In the genomic region with DNA sequence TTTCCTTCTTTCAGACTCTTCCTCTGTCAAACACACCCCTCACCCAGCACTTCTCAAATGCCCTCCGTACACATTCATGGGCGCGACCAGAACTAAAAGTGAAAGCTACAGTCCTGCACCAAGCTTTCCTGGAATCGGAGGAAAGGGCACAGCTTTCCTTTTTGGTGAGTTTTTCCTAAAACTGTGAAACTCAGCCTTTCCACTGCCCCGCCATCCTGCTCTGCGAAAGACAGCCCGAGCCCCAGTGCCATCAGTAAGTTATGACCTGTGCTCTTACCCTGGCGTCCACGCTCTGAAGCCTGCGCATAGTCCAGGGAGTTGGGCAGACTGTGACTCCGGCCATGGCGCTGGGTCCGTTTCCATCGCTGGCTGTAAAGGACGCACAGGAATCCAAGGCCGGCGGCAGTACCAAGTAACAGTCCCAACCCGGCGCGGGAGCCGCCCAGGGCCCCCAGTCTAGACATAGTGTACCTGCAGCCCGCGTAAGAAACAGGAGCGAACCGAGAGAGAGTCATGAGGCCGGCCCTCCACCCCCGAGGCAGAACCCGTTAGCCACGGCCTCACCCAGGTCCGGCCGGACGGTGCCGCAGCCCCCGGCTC, we compare ENCODE assay signal across 8 mouse cellular contexts. TPM values are rescaled to one million over a fixed set of nuclear protein-coding genes. Genes with fewer than 3 reads are reported as not detected.
DNase-seq lines count a peak whose midpoint lies in the region; ATAC-seq and TF ChIP-seq lines count a peak whose summit lies in the region.

No protein-coding gene starts in this region.

- H3K4me1 ChIP-seq in thymus, adult 2 months (replicated peaks; ENCODE audit: control insufficient read depth, insufficient read depth, low read length) = peaks cover 7% of the 10 kb centered on the region; the same call in 1 of the 2 replicates
- H3K4me1 ChIP-seq in hindbrain, embryonic 11.5 days (replicated peaks; ENCODE audit: control insufficient read depth, insufficient read depth, low read length) = no peaks in the 10 kb centered on the region
- peaks cover 51% of the 10 kb centered on the region for H3K4me1 ChIP-seq in liver, embryonic 12.5 days
- peaks cover 8% of the 10 kb centered on the region; the same call in 1 of the 2 replicates for H3K4me1 ChIP-seq in neural tube, embryonic 11.5 days (ENCODE audit: control insufficient read depth, insufficient read depth, low read length)

- peak overlapping the region; percentile 92 for H3K4me2 ChIP-seq in hindbrain, embryonic 11.5 days (replicated peaks; ENCODE audit: low read depth, low read length)
- peak overlapping the region; percentile 85 for H3K4me2 ChIP-seq in liver, embryonic 12.5 days
- peak overlapping the region; percentile 62 for H3K4me2 ChIP-seq in neural tube, embryonic 11.5 days (ENCODE audit: low read depth)

- ATAC-seq in hindbrain, embryonic 11.5 days (ENCODE audit: low FRiP score) = peak; percentile 48; the same call in 1 of the 2 replicates
- ATAC-seq in liver, embryonic 12.5 days = peak; percentile 49
- ATAC-seq in neural tube, embryonic 11.5 days (ENCODE audit: insufficient read depth, low FRiP score, low TSS enrichment) = peak; percentile 60

- no peaks in the 10 kb centered on the region for H3K27me3 ChIP-seq in thymus, adult 2 months (ENCODE audit: control insufficient read depth, insufficient read depth, low read length)
- no peaks in the 10 kb centered on the region for H3K27me3 ChIP-seq in hindbrain, embryonic 11.5 days (ENCODE audit: control insufficient read depth, insufficient read depth, low read length)
- no peaks in the 10 kb centered on the region; the same call in 1 of the 2 replicates for H3K27me3 ChIP-seq in liver, embryonic 12.5 days (replicated peaks)
- H3K27me3 ChIP-seq in neural tube, embryonic 11.5 days (ENCODE audit: control insufficient read depth, insufficient read depth, low read length) = no peaks in the 10 kb centered on the region

- TF ChIP-seq CTCF in thymus, adult 2 months (IDR thresholded peaks at IDR 0.05; ENCODE audit: borderline replicate concordance, control insufficient read depth, extremely low read depth, insufficient read depth, low read length, poor library complexity) = no peak

- no peak for TF ChIP-seq POLR2A in thymus, adult 2 months (IDR thresholded peaks at IDR 0.05; ENCODE audit: control insufficient read depth, extremely low read depth, insufficient read depth, low read length, poor library complexity)

- peak overlapping the region; percentile 86 for H3K4me3 ChIP-seq in thymus, adult 2 months (ENCODE audit: control insufficient read depth, insufficient read depth, low read length)
- peak overlapping the region; percentile 99 for H3K4me3 ChIP-seq in hindbrain, embryonic 11.5 days (ENCODE audit: low read depth, low read length)
- peak overlapping the region; percentile 97 for H3K4me3 ChIP-seq in liver, embryonic 12.5 days
- H3K4me3 ChIP-seq in neural tube, embryonic 11.5 days (ENCODE audit: low read depth, low read length) = peak overlapping the region; percentile 80

- H3K9me3 ChIP-seq in hindbrain, embryonic 11.5 days (ENCODE audit: control insufficient read depth, low read length) = no peaks in the 10 kb centered on the region
- H3K9me3 ChIP-seq in liver, embryonic 12.5 days (replicated peaks) = no peaks in the 10 kb centered on the region
- H3K9me3 ChIP-seq in neural tube, embryonic 11.5 days (ENCODE audit: control insufficient read depth, low read length) = no peaks in the 10 kb centered on the region

- H3K36me3 ChIP-seq in thymus, adult 2 months (ENCODE audit: control insufficient read depth, insufficient read depth, low read length) = peaks cover 3% of the 10 kb centered on the region; the same call in 1 of the 2 replicates
- no peaks in the 10 kb centered on the region for H3K36me3 ChIP-seq in hindbrain, embryonic 11.5 days (ENCODE audit: control insufficient read depth, insufficient read depth, low read length)
- peaks cover 35% of the 10 kb centered on the region for H3K36me3 ChIP-seq in liver, embryonic 12.5 days
- H3K36me3 ChIP-seq in neural tube, embryonic 11.5 days (ENCODE audit: control insufficient read depth, insufficient read depth, low read length) = no peaks in the 10 kb centered on the region; the same call in 1 of the 2 replicates

- DNase-seq in cerebellum, adult 11 months = peak; percentile 11
- DNase-seq in cerebellum, postnatal 36 days = no peak
- no peak for DNase-seq in thymus, adult 2 months
- no peak for DNase-seq in thymus, postnatal 25 days
- no peak for DNase-seq in hindbrain, embryonic 11.5 days (ENCODE audit: low spot score)
- no peak for DNase-seq in neural tube, embryonic 11.5 days (ENCODE audit: low spot score)
- DNase-seq in layer of hippocampus, adult 9-11 months = no peak

- no peak overlapping the region for H3K27ac ChIP-seq in thymus, adult 2 months (ENCODE audit: control insufficient read depth, insufficient read depth, low read length)
- H3K27ac ChIP-seq in hindbrain, embryonic 11.5 days (ENCODE audit: low read depth, low read length) = 0 out of 2 replicates have a peak overlapping the region, but pooled peaks have one; percentile 17
- H3K27ac ChIP-seq in liver, embryonic 12.5 days = peak overlapping the region; percentile 98
- no peak overlapping the region for H3K27ac ChIP-seq in neural tube, embryonic 11.5 days (ENCODE audit: low read depth, low read length)

- peak overlapping the region; percentile 90 for H3K9ac ChIP-seq in hindbrain, embryonic 11.5 days (ENCODE audit: low read depth, low read length)
- peak overlapping the region; percentile 96 for H3K9ac ChIP-seq in liver, embryonic 12.5 days
- H3K9ac ChIP-seq in neural tube, embryonic 11.5 days (ENCODE audit: low read length) = peak overlapping the region; percentile 75

- WGBS in thymus, adult 2 months = under 1% methylated on average over 34 of the region's 34 CpGs
- WGBS in hindbrain, embryonic 11.5 days = 8% methylated on average over 33 of the region's 34 CpGs
- WGBS in liver, embryonic 12.5 days (ENCODE audit: insufficient replicate concordance) = 2% methylated on average over 34 of the region's 34 CpGs
- 7% methylated on average over 33 of the region's 34 CpGs for WGBS in neural tube, embryonic 11.5 days

RNA-seq across cellular contexts. Expression of gene Rmdn3, which starts 0.7 kb away (rescaled TPM):
- polyA plus RNA-seq in thymus, adult 2 months (2012; rRNA removed) = 19.3 and 21.6 TPM in 2 replicates
- polyA plus RNA-seq in hindbrain, embryonic 11.5 days (2014; fragmentation: Nextera tagmentation; extraction: Ambion mirVana) = 43.6 and 45.7 TPM in 2 replicates
- 62.2 and 64.1 TPM in 2 replicates for polyA plus RNA-seq in liver, embryonic 12.5 days (2016; fragmentation: Nextera tagmentation; extraction: Ambion mirVana)
- polyA plus RNA-seq in neural tube, embryonic 11.5 days (2014; fragmentation: Nextera tagmentation; extraction: Ambion mirVana) = 41.3 and 49.9 TPM in 2 replicates

RNA-seq across cellular contexts. Expression of gene Gchfr, which starts 11.4 kb away (rescaled TPM):
- polyA plus RNA-seq in thymus, adult 2 months (2012; rRNA removed) = 12.5 and 16.3 TPM in 2 replicates
- polyA plus RNA-seq in hindbrain, embryonic 11.5 days (2014; fragmentation: Nextera tagmentation; extraction: Ambion mirVana) = 4.9 and 5.4 TPM in 2 replicates
- polyA plus RNA-seq in liver, embryonic 12.5 days (2016; fragmentation: Nextera tagmentation; extraction: Ambion mirVana) = 28.5 and 31.8 TPM in 2 replicates
- polyA plus RNA-seq in neural tube, embryonic 11.5 days (2014; fragmentation: Nextera tagmentation; extraction: Ambion mirVana) = 3.2 and 3.7 TPM in 2 replicates

RNA-seq across cellular contexts. Expression of gene Gm14137, which starts 18.1 kb away (rescaled TPM):
- 0.70 and 1.1 TPM in 2 replicates for polyA plus RNA-seq in thymus, adult 2 months (2012; rRNA removed)
- 0.32 and 0.33 TPM in 2 replicates for polyA plus RNA-seq in hindbrain, embryonic 11.5 days (2014; fragmentation: Nextera tagmentation; extraction: Ambion mirVana)
- polyA plus RNA-seq in liver, embryonic 12.5 days (2016; fragmentation: Nextera tagmentation; extraction: Ambion mirVana) = 0.26 and 0.35 TPM in 2 replicates
- 0.17 and 0.20 TPM in 2 replicates for polyA plus RNA-seq in neural tube, embryonic 11.5 days (2014; fragmentation: Nextera tagmentation; extraction: Ambion mirVana)

RNA-seq across cellular contexts. Expression of gene Rad51, which starts 43.6 kb away (rescaled TPM):
- polyA plus RNA-seq in thymus, adult 2 months (2012; rRNA removed) = 22.1 and 33.4 TPM in 2 replicates
- polyA plus RNA-seq in hindbrain, embryonic 11.5 days (2014; fragmentation: Nextera tagmentation; extraction: Ambion mirVana) = 48.1 and 57.9 TPM in 2 replicates
- polyA plus RNA-seq in liver, embryonic 12.5 days (2016; fragmentation: Nextera tagmentation; extraction: Ambion mirVana) = 49.9 and 52.3 TPM in 2 replicates
- polyA plus RNA-seq in neural tube, embryonic 11.5 days (2014; fragmentation: Nextera tagmentation; extraction: Ambion mirVana) = 56.9 and 61.4 TPM in 2 replicates

RNA-seq across cellular contexts. Expression of gene Zfyve19, which starts 52.2 kb away (rescaled TPM):
- polyA plus RNA-seq in thymus, adult 2 months (2012; rRNA removed) = 56.2 and 60.9 TPM in 2 replicates
- polyA plus RNA-seq in hindbrain, embryonic 11.5 days (2014; fragmentation: Nextera tagmentation; extraction: Ambion mirVana) = 42.9 and 46.2 TPM in 2 replicates
- 27.7 and 29.9 TPM in 2 replicates for polyA plus RNA-seq in liver, embryonic 12.5 days (2016; fragmentation: Nextera tagmentation; extraction: Ambion mirVana)
- polyA plus RNA-seq in neural tube, embryonic 11.5 days (2014; fragmentation: Nextera tagmentation; extraction: Ambion mirVana) = 43.0 and 52.5 TPM in 2 replicates

Comparison
In these comparisons a context has a peak if more than half of its experiments do, and no peak if none do; other contexts are left out.
1. H3K27ac ChIP-seq: peak in hindbrain, embryonic 11.5 days (single experiment) and liver, embryonic 12.5 days (single experiment); none in thymus, adult 2 months (single experiment) and neural tube, embryonic 11.5 days (single experiment).
2. Peak in every context shown above with its lines, with median percentiles within 50 percentile points of each other: H3K4me3 ChIP-seq, ATAC-seq, H3K4me2 ChIP-seq and H3K9ac ChIP-seq.